Mouse (Mus musculus) intestine, embryonic 16.5 days (tissue): ENCODE measurements around the gene Arid3c. TPM values are rescaled to one million over a fixed set of nuclear protein-coding genes. Genes with fewer than 3 reads are reported as not detected.
A peak's percentile ranks its signal among the peaks of the same experiment; 100 is the strongest.

Source experiments
- ATAC-seq: fragments of 200-750 bp; cut with Nextera tagmentation; 2 replicates; pipeline ENCODE4 v1.8.0; 2017; ENCODE audit warnings: moderate TSS enrichment, moderate library complexity
- H3K27ac ChIP-seq: fragments of 300-500 bp; sonication (generic); 2 replicates; pipeline ENCODE4 v1.5.1; 2014; ENCODE audit warnings: mild to moderate bottlenecking, low read length
- H3K27me3 ChIP-seq: fragments of 300-500 bp; sonication (generic); replicated peaks from 2 replicates; pipeline ENCODE4 v1.6.1; 2014; ENCODE audit warnings: low read length, control low read depth, mixed read lengths; ENCODE audit not compliant: control insufficient read depth, insufficient read depth
- H3K36me3 ChIP-seq: fragments of 300-500 bp; sonication (generic); 2 replicates; pipeline ENCODE4 v1.6.1; 2014; ENCODE audit warnings: low read length, control low read depth; ENCODE audit not compliant: control insufficient read depth, insufficient read depth
- H3K4me1 ChIP-seq: fragments of 300-500 bp; sonication (generic); 2 replicates; pipeline ENCODE4 v1.6.1; 2014; ENCODE audit warnings: low read length, control low read depth, mixed read lengths; ENCODE audit not compliant: control insufficient read depth, insufficient read depth
- H3K4me2 ChIP-seq: fragments of 300-500 bp; sonication (generic); 2 replicates; pipeline ENCODE4 v1.6.1; 2014; ENCODE audit warnings: low read depth, low read length, control low read depth
- H3K4me3 ChIP-seq: fragments of 300-500 bp; sonication (generic); 2 replicates; pipeline ENCODE4 v1.5.1; 2014; ENCODE audit warnings: mild to moderate bottlenecking, low read length
- H3K9ac ChIP-seq: fragments of 300-500 bp; sonication (generic); 2 replicates; pipeline ENCODE4 v1.6.1; 2014; ENCODE audit warnings: low read depth, low read length
- H3K9me3 ChIP-seq: fragments of 300-500 bp; sonication (generic); 2 replicates; pipeline ENCODE4 v1.6.1; 2016; ENCODE audit warnings: low read length, control low read depth; ENCODE audit not compliant: control insufficient read depth
- WGBS: fragments of 180-500 bp; shearing (Covaris S2); extraction: QIAGEN DNeasy Blood & Tissue Kit; methylation state at CpG from one replicate; pipeline ENCODE4 v1.1.7; 2014; 5-methylcytosine and 5-hydroxymethylcytosine counted together
- polyA plus RNA-seq: library from polyadenylated mRNA; unstranded; fragments of >200 nt; fragmentation: Nextera tagmentation; extraction: Ambion mirVana; gene quantifications from 2 replicates; pipeline ENCODE4 v1.2.1, GENCODE M21; 2015

Gene Arid3c
- polyA plus RNA-seq, 1 experiment from 2014 or later = not detected

DNA sequence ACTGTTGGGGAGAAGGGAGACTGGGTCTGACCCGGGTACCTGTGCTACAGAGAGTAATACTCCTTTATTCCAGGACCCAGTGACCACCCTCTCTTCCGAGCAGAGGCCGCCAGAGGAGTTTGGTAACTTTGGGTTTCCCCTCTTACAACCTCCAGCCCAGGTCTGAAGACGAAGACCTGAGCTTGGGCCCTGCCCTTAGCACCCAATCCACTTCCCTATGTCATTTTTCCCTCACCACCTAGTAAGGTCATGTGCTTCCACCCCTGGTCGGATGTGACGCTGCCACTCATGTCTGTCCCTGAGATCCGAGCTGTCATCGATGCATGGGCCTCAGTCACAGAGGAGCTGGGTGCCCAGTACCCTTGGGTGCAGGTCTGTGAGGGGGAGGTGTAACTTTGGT is 25.5 kb upstream of the Arid3c start:
- no peak for ATAC-seq
- WGBS = 71% methylated on average over 8 of the region's 8 CpGs

DNA sequence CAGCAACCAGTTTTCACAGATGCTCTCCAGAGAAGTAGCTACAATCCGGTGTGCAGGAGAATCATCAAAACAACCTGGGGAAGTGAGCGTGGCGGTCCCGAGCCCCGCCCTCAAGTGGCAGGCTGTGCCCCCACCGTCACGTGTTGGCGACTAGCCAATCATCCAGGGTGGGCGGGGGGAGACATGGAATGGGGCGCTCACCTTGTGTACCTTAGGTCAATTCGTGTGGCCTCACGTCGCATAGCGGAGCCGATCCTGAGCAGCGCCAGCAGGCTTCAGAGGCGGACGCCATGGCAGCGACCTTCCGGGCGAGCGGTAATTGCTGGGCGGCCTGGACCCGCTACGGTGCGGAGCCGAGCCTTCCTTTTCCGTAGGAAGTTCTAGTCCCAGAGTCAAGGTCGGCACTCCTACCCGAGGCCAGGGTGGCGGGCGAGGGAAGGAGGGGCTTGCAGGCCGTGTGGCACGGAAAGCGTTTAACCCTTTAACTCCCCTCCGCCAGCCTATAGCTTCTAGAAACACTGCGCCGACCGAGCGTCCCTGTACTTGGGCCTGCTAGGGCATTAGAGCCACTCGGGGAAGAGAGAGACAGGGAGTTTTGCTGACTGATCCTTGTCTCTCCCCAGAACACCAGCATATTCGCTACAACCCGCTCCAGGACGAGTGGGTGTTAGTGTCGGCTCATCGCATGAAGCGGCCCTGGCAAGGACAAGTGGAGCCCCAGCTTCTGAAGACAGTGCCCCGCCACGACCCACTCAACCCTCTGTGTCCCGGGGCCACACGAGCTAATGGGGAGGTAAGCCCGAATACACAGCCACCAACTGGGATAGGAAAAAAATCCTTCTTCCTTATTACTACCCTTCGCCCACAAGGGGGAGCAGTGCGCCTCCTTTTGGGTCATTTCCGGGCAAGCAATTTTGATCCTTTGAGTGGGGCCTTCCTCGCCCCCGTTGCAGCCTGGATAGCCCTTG is 24.7 kb upstream of the Arid3c start, which contains the start of gene Sigmar1:
Sigmar1 (minus strand) TSS at position 820 of the 968 bp plus-strand sequence.
- Histone ChIP-seq H3K36me3 (0 out of 2 replicates have a peak, but pooled peaks cover 6% of the 10 kb centered on the region), H3K9me3 (no peaks in the 10 kb centered on the region), H3K4me2 (peak within 1 kb of the TSS; percentile 80), H3K27ac (peak within 1 kb of the TSS; percentile 93), H3K9ac (peak within 1 kb of the TSS; percentile 84), H3K4me1 (peaks cover 24% of the 10 kb centered on the region), H3K27me3 (no peaks in the 10 kb centered on the region), H3K4me3 (peak within 1 kb of the TSS; percentile 72)
- ATAC-seq = peak; percentile 78
- WGBS = under 1% methylated on average over 57 of the region's 57 CpGs

More for the DNA sequence above, 25.5 kb upstream of the Arid3c start:
- peaks cover 32% of the 10 kb centered on the region for H3K4me1 ChIP-seq
- no peaks in the 10 kb centered on the region for H3K9me3 ChIP-seq
- peak overlapping the region; percentile 72 for H3K4me3 ChIP-seq
- no peak overlapping the region for H3K27ac ChIP-seq
- no peaks in the 10 kb centered on the region for H3K27me3 ChIP-seq
- H3K36me3 ChIP-seq = 0 out of 2 replicates have a peak, but pooled peaks cover 6% of the 10 kb centered on the region
- H3K9ac ChIP-seq = peak overlapping the region; percentile 84
- H3K4me2 ChIP-seq = peak overlapping the region; percentile 80

DNA sequence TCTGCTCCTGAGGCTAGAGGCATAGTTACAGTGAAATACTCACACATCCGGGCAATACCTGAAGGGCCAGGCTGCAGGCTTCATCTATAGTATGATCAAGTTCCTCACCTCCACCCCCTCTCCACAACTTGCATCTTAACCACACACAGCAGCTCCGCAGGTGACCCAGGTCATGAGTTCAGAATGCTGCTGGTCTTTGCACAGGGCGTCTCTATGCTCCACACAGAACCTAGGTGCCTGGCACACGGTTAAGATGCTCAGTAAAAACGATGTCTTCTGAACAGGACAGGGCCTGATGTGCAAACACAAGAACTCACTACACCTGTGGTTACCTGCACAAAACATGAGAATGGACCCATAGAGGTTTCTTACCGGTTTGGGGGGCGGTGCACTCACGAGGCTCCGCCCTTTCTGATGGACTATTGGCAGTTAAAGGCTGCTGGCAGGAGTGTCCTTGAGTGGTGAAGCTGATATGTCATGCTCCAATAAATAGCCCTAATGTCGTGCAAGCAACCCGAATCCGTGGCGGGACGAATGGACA is 23.9 kb upstream of the Arid3c start, which contains the start of gene Galt:
Galt (plus strand) TSS at position 432 of the 541 bp plus-strand sequence.
- no peaks in the 10 kb centered on the region for H3K9me3 ChIP-seq
- H3K4me3 ChIP-seq = peak within 1 kb of the TSS; percentile 72
- WGBS = 11% methylated on average over 14 of the region's 14 CpGs
- peak within 1 kb of the TSS; percentile 80 for H3K4me2 ChIP-seq
- peaks cover 23% of the 10 kb centered on the region for H3K4me1 ChIP-seq
- peak; percentile 69 for ATAC-seq
- no peaks in the 10 kb centered on the region for H3K27me3 ChIP-seq
- H3K36me3 ChIP-seq = 0 out of 2 replicates have a peak, but pooled peaks cover 6% of the 10 kb centered on the region
- peak within 1 kb of the TSS; percentile 93 for H3K27ac ChIP-seq
- peak within 1 kb of the TSS; percentile 84 for H3K9ac ChIP-seq

- Histone ChIP-seq H3K9me3 (peaks cover 12% of the 10 kb centered on the region; the same call in 1 of the 2 replicates), H3K27me3 (no peaks in the 10 kb centered on the region), H3K27ac (no peak overlapping the region), H3K36me3 (no peaks in the 10 kb centered on the region), H3K4me1 (peaks cover 5% of the 10 kb centered on the region), H3K4me2 (no peak overlapping the region), H3K9ac (no peak overlapping the region), H3K4me3 (no peak overlapping the region)
- 76% methylated on average over 1 of the region's 1 CpGs for WGBS
- ATAC-seq = no peak
These were observed 14.1 kb upstream of the Arid3c start for GRCm38 (mm10) chr4:41745021-41745420.

GRCm38 (mm10) chr4:41744131-41744530 is 13.2 kb upstream of the Arid3c start:
- Histone ChIP-seq H3K27ac (no peak overlapping the region), H3K4me3 (no peak overlapping the region), H3K4me1 (peaks cover 10% of the 10 kb centered on the region), H3K4me2 (no peak overlapping the region), H3K27me3 (no peaks in the 10 kb centered on the region), H3K9ac (no peak overlapping the region), H3K9me3 (peaks cover 12% of the 10 kb centered on the region; the same call in 1 of the 2 replicates), H3K36me3 (0 out of 2 replicates have a peak, but pooled peaks cover 2% of the 10 kb centered on the region)
- 64% methylated on average over 2 of the region's 2 CpGs for WGBS
- ATAC-seq = no peak

DNA sequence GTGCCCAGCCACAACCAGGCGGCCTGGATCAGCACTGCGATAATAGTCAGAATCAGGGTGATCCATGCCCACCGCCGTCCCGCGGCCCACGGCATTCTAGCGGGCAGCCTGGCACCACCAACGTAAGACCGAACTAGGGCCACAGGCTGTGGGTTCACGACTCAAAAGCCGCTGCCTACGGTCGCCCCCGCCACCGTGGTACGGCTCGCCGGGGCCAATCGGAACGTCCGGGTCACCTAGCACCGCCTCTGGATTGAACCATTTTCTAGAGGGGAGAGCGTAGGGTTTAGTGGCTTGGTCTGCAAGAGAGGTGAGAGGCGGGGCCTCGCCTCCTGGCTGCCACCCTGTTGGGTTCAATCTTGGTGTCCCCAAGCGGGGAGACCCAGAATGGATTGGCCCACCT is 10.2 kb upstream of the Arid3c start:
- Histone ChIP-seq H3K27me3 (no peaks in the 10 kb centered on the region), H3K9ac (peak overlapping the region; percentile 85), H3K36me3 (0 out of 2 replicates have a peak, but pooled peaks cover 3% of the 10 kb centered on the region), H3K4me1 (peaks cover 10% of the 10 kb centered on the region), H3K27ac (peak overlapping the region; percentile 89), H3K4me3 (peak overlapping the region; percentile 74), H3K4me2 (peak overlapping the region; percentile 68), H3K9me3 (no peaks in the 10 kb centered on the region)
- ATAC-seq = peak; percentile 95
- under 1% methylated on average over 27 of the region's 27 CpGs for WGBS

DNA sequence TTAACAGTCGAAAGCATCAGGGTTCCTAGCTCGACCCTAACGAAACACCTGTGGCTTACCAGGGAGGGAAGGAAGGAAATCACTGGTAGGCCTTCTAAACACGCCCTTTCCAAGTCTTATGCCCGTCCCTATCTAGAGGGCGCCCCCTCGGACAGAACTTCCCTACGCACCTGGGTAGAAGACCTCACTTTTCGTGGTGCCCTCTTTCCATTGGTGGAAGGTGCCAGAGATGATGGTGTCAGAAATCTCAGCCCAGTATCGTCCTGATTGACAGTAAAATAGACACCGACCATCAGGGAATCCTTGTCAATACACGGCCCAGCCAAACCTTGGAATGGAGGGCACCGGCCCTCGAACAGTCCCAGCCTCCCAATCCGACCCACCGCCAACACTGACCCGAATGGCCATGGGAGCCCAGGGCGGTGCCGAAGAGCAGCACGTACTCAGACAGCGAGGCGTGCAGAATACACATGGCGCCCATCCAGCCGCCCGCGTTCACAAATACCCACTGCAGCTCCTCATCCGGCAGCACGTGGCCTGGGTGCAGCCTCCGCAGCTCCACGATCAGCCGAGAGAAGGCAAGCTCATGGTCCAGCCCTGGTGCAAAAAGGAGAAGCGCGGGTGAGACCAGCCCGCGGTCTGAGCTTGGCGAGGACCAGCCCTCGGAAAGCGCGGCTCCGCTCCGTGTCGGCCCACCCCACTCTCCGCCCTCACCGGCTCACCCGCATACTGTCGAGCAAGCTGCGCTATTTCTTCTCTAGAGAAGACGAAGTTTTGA is 9.6 kb upstream of the Arid3c start:
- WGBS = 1% methylated on average over 48 of the region's 48 CpGs
- H3K4me1 ChIP-seq = peaks cover 10% of the 10 kb centered on the region
- H3K9ac ChIP-seq = peak overlapping the region; percentile 85
- H3K27me3 ChIP-seq = no peaks in the 10 kb centered on the region
- peak overlapping the region; percentile 89 for H3K27ac ChIP-seq
- H3K4me3 ChIP-seq = peak overlapping the region; percentile 74
- no peaks in the 10 kb centered on the region for H3K9me3 ChIP-seq
- ATAC-seq = peak; percentile 85
- H3K36me3 ChIP-seq = 0 out of 2 replicates have a peak, but pooled peaks cover 3% of the 10 kb centered on the region
- peak overlapping the region; percentile 68 for H3K4me2 ChIP-seq

- ATAC-seq = no peak
- H3K27ac ChIP-seq = no peak overlapping the region
- 95% methylated on average over 13 of the region's 13 CpGs for WGBS
- H3K4me3 ChIP-seq = no peak overlapping the region
- H3K36me3 ChIP-seq = 0 out of 2 replicates have a peak, but pooled peaks cover 3% of the 10 kb centered on the region
- H3K27me3 ChIP-seq = no peaks in the 10 kb centered on the region
- no peak overlapping the region for H3K9ac ChIP-seq
- peaks cover 10% of the 10 kb centered on the region for H3K4me1 ChIP-seq
- no peaks in the 10 kb centered on the region for H3K9me3 ChIP-seq
- no peak overlapping the region for H3K4me2 ChIP-seq
These were observed 8.3 kb upstream of the Arid3c start for GRCm38 (mm10) chr4:41739260-41739659.
